Mouse (Mus musculus) kidney, postnatal 4 days (tissue): ENCODE measurements at regions not wholly inside any gene's neighbourhood (a gene's known extent, or its start where the extent isn't known, plus 50 kb on each side); places are given as distances from the start of the nearest gene placed in this dataset.
"Not testable (repeated sequence)": the region's sequence is repeated elsewhere in the genome, so short reads cannot be mapped to it uniquely, and the experiment has no call there.

Experiments used
- DNase-seq, 2 experiments: peaks; one replicate each; pipeline ENCODE4 v3.0.0; 2021; ENCODE audit warnings: mixed read lengths in 2 of 2

- no peak for DNase-seq
Measured at GRCm38 (mm10) chr13:5373191-5373590, 488.1 kb upstream of the Klf6 start.

GRCm38 (mm10) chr13:5408226-5408804 is 453.0 kb upstream of the Klf6 start:
- no peak for DNase-seq

- no peak for DNase-seq
Measured at GRCm38 (mm10) chr13:5412052-5412451, 449.2 kb upstream of the Klf6 start.

GRCm38 (mm10) chr13:5413009-5413408 is 448.3 kb upstream of the Klf6 start:
- not testable (repeated sequence) for DNase-seq

- DNase-seq = peak; percentile 5 to 20
Measured at GRCm38 (mm10) chr13:5424110-5424509, 437.2 kb upstream of the Klf6 start.

- peak in 1 of 2 experiments; percentile 3 for DNase-seq
Measured at GRCm38 (mm10) chr13:5425491-5426232, 435.6 kb upstream of the Klf6 start.

GRCm38 (mm10) chr13:5433652-5434051 is 427.6 kb upstream of the Klf6 start:
- no peak for DNase-seq

GRCm38 (mm10) chr13:5435131-5435530 is 426.2 kb upstream of the Klf6 start:
- DNase-seq = no peak

GRCm38 (mm10) chr13:5436191-5436590 is 425.1 kb upstream of the Klf6 start:
- DNase-seq = no peak

- no peak for DNase-seq
Measured at GRCm38 (mm10) chr13:5440454-5440853, 420.8 kb upstream of the Klf6 start.

- DNase-seq = no peak
Measured at GRCm38 (mm10) chr13:5444759-5445478, 416.4 kb upstream of the Klf6 start.

GRCm38 (mm10) chr13:5448601-5449000 is 412.7 kb upstream of the Klf6 start:
- DNase-seq = no peak

- DNase-seq = no peak
Measured at GRCm38 (mm10) chr13:5480779-5481178, 380.5 kb upstream of the Klf6 start.

GRCm38 (mm10) chr13:5492266-5492665 is 369.0 kb upstream of the Klf6 start:
- DNase-seq = no peak

GRCm38 (mm10) chr13:5497535-5497934 is 363.7 kb upstream of the Klf6 start:
- no peak for DNase-seq

GRCm38 (mm10) chr13:5511784-5512183 is 349.5 kb upstream of the Klf6 start:
- no peak for DNase-seq

- DNase-seq = no peak
Measured at GRCm38 (mm10) chr13:5515552-5515951, 345.7 kb upstream of the Klf6 start.

- DNase-seq = no peak
Measured at GRCm38 (mm10) chr13:5516088-5516487, 345.2 kb upstream of the Klf6 start.

- DNase-seq = no peak
Measured at GRCm38 (mm10) chr13:5519181-5519580, 342.1 kb upstream of the Klf6 start.

GRCm38 (mm10) chr13:5519600-5519999 is 341.7 kb upstream of the Klf6 start:
- DNase-seq = no peak

GRCm38 (mm10) chr13:5527400-5527799 is 333.9 kb upstream of the Klf6 start:
- no peak for DNase-seq

- DNase-seq = no peak
Measured at GRCm38 (mm10) chr13:5540321-5540720, 321.0 kb upstream of the Klf6 start.

GRCm38 (mm10) chr13:5545521-5545920 is 315.8 kb upstream of the Klf6 start:
- no peak for DNase-seq

GRCm38 (mm10) chr13:5546011-5546410 is 315.3 kb upstream of the Klf6 start:
- DNase-seq = no peak
